Mouse (Mus musculus) cerebellum, postnatal 36 days (tissue): ENCODE results near the gene Zfp809.

Experiments used
- DNase-seq, 2 experiments: peaks; one replicate each; pipeline ENCODE4 v3.0.0; 2021 to 2022; ENCODE audit warnings: mixed read lengths in 2 of 2

The Zfp809 gene

GRCm38 (mm10) chr9:22262611-22263010 lies 37.1 kb downstream of the Zfp809 start:
- no peak for DNase-seq

GRCm38 (mm10) chr9:22268886-22269285 lies 43.4 kb downstream of the Zfp809 start:
- no peak for DNase-seq

- no peak for DNase-seq
Observed at GRCm38 (mm10) chr9:22278733-22279132, 53.2 kb downstream of the Zfp809 start.
